Mouse (Mus musculus) lung, adult 18-20 months (tissue): ENCODE results near the gene Hibch.
"Not testable (repeated sequence)": the region's sequence is repeated elsewhere in the genome, so short reads cannot be mapped to it uniquely, and the experiment has no call there.

Experiments
- DNase-seq, 2 experiments: peaks; one replicate each; pipeline ENCODE4 v3.0.0; 2022; ENCODE audit warnings: mixed read lengths in 2 of 2

Gene Hibch

GRCm38 (mm10) chr1:52884208-52884607 lies 39.5 kb downstream of the Hibch start:
- DNase-seq, result no peak

DNA sequence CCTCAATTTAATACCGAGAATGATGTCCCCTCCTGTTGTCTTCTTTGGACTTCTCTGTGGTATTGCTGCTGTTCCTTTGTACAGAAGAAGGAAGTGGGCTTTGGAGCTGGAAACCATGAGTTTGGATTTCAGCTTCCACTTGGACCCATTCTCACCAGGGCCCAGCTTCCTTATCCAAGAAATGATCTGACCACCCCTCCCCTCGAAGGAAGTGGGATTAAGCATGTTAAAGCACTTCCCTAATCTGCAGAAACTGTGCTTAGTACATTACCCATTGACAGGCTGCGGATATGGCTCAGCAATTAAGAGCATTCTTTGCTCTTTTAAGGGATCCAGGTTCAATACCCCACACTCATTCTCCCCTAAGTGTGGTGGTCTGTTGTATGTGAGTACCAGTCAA lies 65.1 kb downstream of the Hibch start:
- DNase-seq, result no peak

DNA sequence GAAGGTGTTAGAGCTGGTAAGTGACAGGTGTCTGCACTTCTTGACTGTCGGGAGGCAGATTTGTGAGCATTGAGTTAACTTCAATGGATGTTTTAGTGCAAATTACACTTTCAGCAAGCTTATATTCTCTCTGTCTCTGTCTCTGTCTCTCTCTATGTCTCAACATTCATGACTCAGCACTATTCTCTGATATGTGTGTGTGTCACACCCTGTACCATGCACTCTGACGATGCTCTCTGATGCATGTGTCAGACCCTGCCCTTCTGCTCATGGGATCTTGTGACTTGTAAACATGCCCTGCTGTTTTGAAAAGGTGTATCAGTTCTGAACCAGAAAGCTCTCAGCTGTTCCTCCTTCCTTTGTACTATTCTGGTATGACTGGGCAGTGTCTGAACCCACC lies 71.9 kb downstream of the Hibch start:
- no peak for DNase-seq

GRCm38 (mm10) chr1:52918897-52919296 lies 74.2 kb downstream of the Hibch start:
- not testable (repeated sequence) for DNase-seq

DNA sequence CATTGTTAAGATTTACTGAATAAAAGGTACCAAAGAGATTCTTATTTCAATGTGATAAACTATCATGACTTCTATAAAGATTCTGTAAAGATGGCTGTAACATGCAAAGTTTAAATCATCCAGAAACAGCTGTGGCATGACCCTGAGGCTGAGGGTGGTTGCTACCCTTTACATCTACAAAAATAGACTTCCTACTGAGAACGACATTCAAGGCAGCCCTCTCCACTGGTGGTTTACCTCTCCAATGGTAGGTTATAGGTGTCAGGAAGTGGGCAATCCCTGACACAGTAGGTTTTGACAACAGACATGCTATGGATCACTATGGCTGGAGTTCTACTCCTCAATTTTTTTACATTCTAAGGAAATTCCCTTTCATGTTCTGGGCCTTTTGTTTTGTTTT lies 79.8 kb downstream of the Hibch start:
- DNase-seq, result not testable (repeated sequence)

- DNase-seq, result no peak
These were observed 89.8 kb downstream of the Hibch start for GRCm38 (mm10) chr1:52934494-52934893.

GRCm38 (mm10) chr1:52939021-52939420 lies 94.3 kb downstream of the Hibch start:
- no peak for DNase-seq

DNA sequence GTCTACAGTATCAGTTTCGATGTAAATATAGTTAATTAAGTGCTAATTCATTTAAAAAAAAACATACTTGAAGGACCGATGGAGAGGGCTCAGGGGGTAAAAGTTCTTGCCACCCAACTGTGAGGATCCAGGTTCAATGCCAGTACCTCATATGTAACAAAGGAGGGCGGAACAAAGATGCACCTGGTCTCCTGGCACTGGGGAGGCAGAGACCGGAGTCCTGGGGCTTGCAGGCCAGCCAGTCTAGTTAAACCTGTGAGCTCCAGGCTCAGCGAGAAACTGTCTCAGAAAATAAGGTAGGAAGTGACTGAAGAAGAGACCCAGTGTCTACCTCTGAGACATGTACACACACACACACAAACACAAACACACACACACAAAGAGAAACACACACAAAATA lies 103.2 kb downstream of the Hibch start:
- DNase-seq, result no peak

- no peak for DNase-seq
These were observed 106.6 kb downstream of the Hibch start for GRCm38 (mm10) chr1:52951146-52951868.

- DNase-seq, result no peak
These were observed 107.4 kb downstream of the Hibch start for GRCm38 (mm10) chr1:52952143-52952542.

GRCm38 (mm10) chr1:52952551-52953397 lies 108.0 kb downstream of the Hibch start:
- peak; percentile 53 to 72 for DNase-seq

GRCm38 (mm10) chr1:52953548-52953947 lies 108.8 kb downstream of the Hibch start:
- no peak for DNase-seq

- no peak for DNase-seq
These were observed 109.7 kb downstream of the Hibch start for GRCm38 (mm10) chr1:52954456-52954855.

- peak; percentile 18 to 27 for DNase-seq
These were observed 110.4 kb downstream of the Hibch start for GRCm38 (mm10) chr1:52955102-52955501.

GRCm38 (mm10) chr1:52956746-52957145 lies 112.0 kb downstream of the Hibch start:
- no peak for DNase-seq

GRCm38 (mm10) chr1:52960191-52960590 lies 115.5 kb downstream of the Hibch start:
- no peak for DNase-seq

DNA sequence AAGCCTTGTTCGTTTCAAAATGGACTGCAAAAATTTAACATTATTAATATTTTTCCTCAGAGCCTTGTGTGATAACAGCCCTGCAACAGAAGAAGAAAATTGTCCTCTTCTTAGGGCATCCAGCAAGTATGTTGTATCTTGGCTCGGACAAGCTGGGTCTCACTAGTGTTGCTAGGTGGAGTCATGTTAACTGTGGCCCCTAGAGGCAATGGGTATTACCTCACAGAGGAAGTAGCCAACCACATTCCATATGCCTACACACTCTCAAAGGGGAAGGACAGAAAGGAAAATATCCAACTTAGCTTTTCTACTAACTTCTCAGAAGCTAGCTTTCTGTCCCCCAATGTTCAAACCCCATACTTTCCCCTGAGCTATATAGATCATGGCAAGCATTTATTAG lies 118.4 kb downstream of the Hibch start:
- DNase-seq, result no peak

DNA sequence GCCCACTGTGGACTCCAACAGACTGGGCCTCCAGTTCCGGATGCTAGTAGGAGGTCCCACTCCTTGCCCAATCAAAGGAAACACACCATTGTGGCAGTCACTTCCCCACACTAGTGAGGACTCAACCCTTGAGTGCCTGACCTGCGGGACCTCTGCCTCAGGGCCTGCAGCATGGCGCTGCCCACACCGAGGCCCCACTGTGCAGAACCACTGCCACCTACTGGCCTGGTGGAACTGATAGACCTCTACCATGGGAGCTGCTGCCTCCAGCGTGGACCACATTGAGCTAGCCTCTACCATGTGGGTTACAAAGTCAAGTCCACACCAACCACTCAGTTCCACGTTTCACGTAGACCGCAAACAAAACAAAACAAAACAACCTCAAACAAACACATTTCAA lies 119.9 kb downstream of the Hibch start:
- DNase-seq, result no peak
